In the genomic region with DNA sequence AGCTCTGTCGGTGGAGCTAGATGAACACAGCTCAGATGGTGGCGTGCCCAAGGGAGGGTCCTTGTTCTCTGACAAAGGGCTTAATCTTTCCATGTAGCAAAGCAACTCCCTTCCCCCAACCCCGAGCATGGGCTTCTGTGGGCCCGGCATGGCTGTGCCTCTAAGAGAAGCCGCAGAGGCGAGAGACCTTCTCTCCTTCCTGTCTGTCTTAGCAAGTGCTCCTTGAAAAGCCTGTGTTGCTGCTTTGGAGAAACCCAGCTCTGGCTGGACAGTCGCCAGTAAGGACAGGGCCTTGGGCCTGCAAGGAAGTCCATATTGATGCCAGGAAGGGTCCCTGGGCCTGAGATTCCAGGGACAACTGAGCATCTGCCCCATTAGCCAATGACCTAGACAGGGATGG, we compare ENCODE assay signal across 30 mouse cellular contexts. TPM values are rescaled to one million over a fixed set of nuclear protein-coding genes. Genes with fewer than 3 reads are reported as not detected.
A peak's percentile ranks its signal among the peaks of the same experiment; 100 is the strongest.
DNase-seq lines count a peak whose midpoint lies in the region.
"Had no signal": no experiment of that assay in that cellular context is flagged by ENCODE, and none has a peak within 500 bp of the region (broad histone marks: within the 10 kb centered on the region; RNA-seq: fewer than 3 reads in every experiment).

No protein-coding gene starts in this region.

- intact Hi-C loops in gastrocnemius, postnatal 36 days (cut with DNase I) = no loop called here

- H3K27me3 ChIP-seq in heart, embryonic 10.5 days (ENCODE audit: insufficient read depth, poor library complexity, severe bottlenecking) = peaks cover 39% of the 10 kb centered on the region
- H3K27me3 ChIP-seq: forebrain, embryonic 12.5 days; neural tube, embryonic 15.5 days had no signal

- 73% methylated on average over 7 of the region's 7 CpGs for WGBS in heart, embryonic 10.5 days

- H3K27ac ChIP-seq in heart, embryonic 10.5 days = no peak overlapping the region
- H3K27ac ChIP-seq: embryonic facial prominence, embryonic 13.5 days; forebrain, embryonic 12.5 days; heart, adult 2 months; heart, embryonic 13.5 days; hindbrain, embryonic 14.5 days; liver, embryonic 12.5 days; midbrain, embryonic 13.5 days; neural tube, embryonic 15.5 days; stomach, postnatal 0 days had no signal

- H3K4me1 ChIP-seq in heart, embryonic 10.5 days = peaks cover 4% of the 10 kb centered on the region; the same call in 1 of the 2 replicates
- H3K4me1 ChIP-seq: heart, embryonic 13.5 days; liver, embryonic 12.5 days; neural tube, embryonic 15.5 days had no signal

- no peaks in the 10 kb centered on the region for H3K9me3 ChIP-seq in heart, embryonic 10.5 days
- H3K9me3 ChIP-seq: embryonic facial prominence, embryonic 13.5 days; forebrain, embryonic 12.5 days; G1E; heart, embryonic 13.5 days; liver, embryonic 12.5 days; midbrain, embryonic 13.5 days; neural tube, embryonic 15.5 days had no signal

- H3K4me3 ChIP-seq in heart, embryonic 10.5 days = no peak overlapping the region
- H3K4me3 ChIP-seq: embryonic facial prominence, embryonic 13.5 days; erythroblast, embryonic 14.5 days; forebrain, embryonic 12.5 days; heart, adult 2 months; heart, embryonic 13.5 days; liver, embryonic 12.5 days; midbrain, embryonic 13.5 days; neural tube, embryonic 15.5 days had no signal

- no peaks in the 10 kb centered on the region for H3K36me3 ChIP-seq in heart, embryonic 10.5 days
- H3K36me3 ChIP-seq: embryonic facial prominence, embryonic 13.5 days; forebrain, embryonic 12.5 days; G1E; heart, embryonic 13.5 days; liver, embryonic 12.5 days; midbrain, embryonic 13.5 days had no signal

- DNase-seq in cerebellum, adult 11-12 months = peak; percentile 63
- no peak for DNase-seq in cerebellum, postnatal 4 days (ENCODE audit: low spot score in 2 of 2)
- DNase-seq in heart, adult 11 months = peak; percentile 55
- no peak for DNase-seq in heart, embryonic 10.5 days (ENCODE audit: low spot score)
- DNase-seq in ovary, postnatal 36 days (ENCODE audit: low spot score) = peak; percentile 29
- DNase-seq in ovary, adult 18-20 months (ENCODE audit: low spot score) = no peak
- DNase-seq in thymus, postnatal 25 days = no peak
- DNase-seq in gastrocnemius, postnatal 36 days = no peak
- DNase-seq: adrenal gland, adult 8-10 months; embryo, embryonic 11 days; gastrocnemius, postnatal 25 days; heart, adult 2 months; heart, postnatal 10 days; kidney, adult 9 months; layer of hippocampus, adult 9-11 months; liver, postnatal 0 days; lung, postnatal 36 days; right cerebral cortex, adult 18-20 months; thymus, adult 18-20 months; thymus, postnatal 36 days had no signal

RNA-seq across cellular contexts. Expression of gene Exo5, which starts 29.6 kb away (rescaled TPM):
- 14.8 and 25.8 TPM in 2 replicates for polyA plus RNA-seq in heart, embryonic 10.5 days (2016; fragmentation: Nextera tagmentation; extraction: Ambion mirVana)
- 1 to 10 TPM; 1.4 TPM for total RNA-seq in gastrocnemius, postnatal 36 days (2021)

RNA-seq across cellular contexts. Expression of gene Rims3, which starts 40.6 kb away (rescaled TPM):
- polyA plus RNA-seq in heart, embryonic 10.5 days (2016; fragmentation: Nextera tagmentation; extraction: Ambion mirVana) = 1.8 and 3.4 TPM in 2 replicates
- total RNA-seq in gastrocnemius, postnatal 36 days (2021) = under 1 TPM in 1 of 2 experiments, not detected in 1; 0.05 TPM
- polyA plus RNA-seq: G1E had no signal

RNA-seq across cellular contexts. Expression of gene Zfp69, which starts 56.3 kb away (rescaled TPM):
- 13.7 and 15.7 TPM in 2 replicates for polyA plus RNA-seq in heart, embryonic 10.5 days (2016; fragmentation: Nextera tagmentation; extraction: Ambion mirVana)
- total RNA-seq in gastrocnemius, postnatal 36 days (2021) = under 1 TPM; 0.48 to 0.59 TPM

Comparison
In these comparisons a context has a peak if more than half of its experiments do, and no peak if none do; other contexts are left out.
1. DNase-seq: peak in cerebellum, adult 11-12 months (single experiment), heart, adult 11 months (single experiment) and ovary, postnatal 36 days (single experiment); none in cerebellum, postnatal 4 days (0 of 2), heart, embryonic 10.5 days (single experiment), ovary, adult 18-20 months (single experiment), thymus, postnatal 25 days (single experiment) and gastrocnemius, postnatal 36 days (0 of 2).